Mouse (Mus musculus) C2C12 (cell line): ENCODE measurements around the gene Lyar. TPM values are rescaled to one million over a fixed set of nuclear protein-coding genes. Genes with fewer than 3 reads are reported as not detected.

ENCODE experiments used
- H3K27me3 ChIP-seq: one replicate; pipeline ENCODE4 v1.6.1; 2011; ENCODE audit not compliant: control insufficient read depth, insufficient read depth, insufficient read length
- H3K36me3 ChIP-seq: one replicate; pipeline ENCODE4 v1.6.1; 2011; ENCODE audit not compliant: control insufficient read depth, insufficient read depth
- H3K4me3 ChIP-seq: one replicate; pipeline ENCODE4 v1.5.1; 2011; ENCODE audit warnings: mild to moderate bottlenecking, control low read depth; ENCODE audit not compliant: poor library complexity, insufficient read depth, severe bottlenecking
- H3K79me2 ChIP-seq: one replicate; pipeline ENCODE4 v1.6.1; 2011; ENCODE audit not compliant: control insufficient read depth, insufficient read depth
- H3K79me3 ChIP-seq: one replicate; pipeline ENCODE4 v1.6.1; 2011; ENCODE audit warnings: low read depth, control low read depth
- H3ac ChIP-seq: one replicate; pipeline ENCODE3; 2011; ENCODE audit warnings: low read depth; ENCODE audit not compliant: control insufficient read depth, insufficient read length
- CEBPB ChIP-seq: IDR thresholded peaks from one replicate; pipeline ENCODE4 v1.6.1; 2011; ENCODE audit warnings: low read depth, mild to moderate bottlenecking, control low read depth, moderate library complexity
- CTCF ChIP-seq: IDR thresholded peaks from one replicate; pipeline ENCODE4 v1.5.1; 2011; ENCODE audit not compliant: control insufficient read depth, insufficient read depth, insufficient read length
- FOSL1 ChIP-seq: IDR thresholded peaks from one replicate; pipeline ENCODE4 v1.8.0; 2011; ENCODE audit warnings: mild to moderate bottlenecking, low read length; ENCODE audit not compliant: poor library complexity, insufficient read depth, severe bottlenecking
- MAX ChIP-seq: IDR thresholded peaks from one replicate; pipeline ENCODE4 v1.6.1; 2011; ENCODE audit warnings: mild to moderate bottlenecking, control low read depth
- MYOD1 ChIP-seq: IDR thresholded peaks from one replicate; pipeline ENCODE4 v1.6.1; 2011; ENCODE audit warnings: low read depth; ENCODE audit not compliant: control insufficient read depth, insufficient read length
- MYOG ChIP-seq: IDR thresholded peaks from one replicate; pipeline ENCODE4 v1.6.1; 2011; ENCODE audit not compliant: control insufficient read depth, insufficient read length; ENCODE audit errors: extremely low read depth
- USF1 ChIP-seq: IDR thresholded peaks from one replicate; pipeline ENCODE4 v1.6.1; 2011; ENCODE audit warnings: low read depth, mild to moderate bottlenecking, control low read depth, moderate library complexity
- polyA plus RNA-seq: library from polyadenylated mRNA; unstranded; fragments of >200 nt; fragmentation: generic; extraction: Trizol; gene quantifications from one replicate; pipeline ENCODE4 v1.2.1, GENCODE M21; 2012; ENCODE audit warnings: missing spikeins

Gene Lyar
- polyA plus RNA-seq, 1 experiment: 57.3 TPM

DNA sequence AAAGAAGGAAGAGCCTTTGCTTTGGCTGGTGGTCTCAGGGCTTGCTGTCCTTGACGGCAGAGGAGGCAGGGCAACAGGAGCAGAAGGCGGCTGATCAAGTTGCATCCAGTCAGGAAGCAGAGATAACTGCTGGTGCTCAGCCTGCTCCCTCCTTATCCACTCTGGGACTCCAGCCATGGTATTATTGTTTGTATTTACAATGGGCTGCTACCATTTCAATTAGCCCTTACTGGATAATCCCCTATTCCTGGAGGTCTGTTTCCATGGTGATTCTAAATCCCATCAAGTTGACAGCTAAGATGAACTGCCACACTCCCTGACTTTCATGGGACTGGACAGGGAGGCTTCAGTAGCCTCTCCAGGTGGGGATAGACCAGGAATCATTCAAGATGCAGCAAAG is 25.3 kb upstream of the Lyar start:
- Histone ChIP-seq H3K79me2 (no peaks in the 10 kb centered on the region), H3K27me3 (no peaks in the 10 kb centered on the region), H3K36me3 (no peaks in the 10 kb centered on the region), H3K4me3 (no peak overlapping the region), H3K79me3 (no peaks in the 10 kb centered on the region), H3ac (no peak overlapping the region)
- TF ChIP-seq MAX (no peak), CTCF (no peak), USF1 (no peak), CEBPB (no peak), MYOG (no peak), FOSL1 (no peak), MYOD1 (no peak)

GRCm38 (mm10) chr5:38195941-38196340 is 24.3 kb upstream of the Lyar start:
- TF ChIP-seq USF1 (no peak), MYOG (no peak), CEBPB (no peak), FOSL1 (no peak), CTCF (no peak), MAX (no peak), MYOD1 (no peak)
- Histone ChIP-seq H3K36me3 (peaks cover 2% of the 10 kb centered on the region), H3ac (no peak overlapping the region), H3K4me3 (no peak overlapping the region), H3K27me3 (no peaks in the 10 kb centered on the region), H3K79me3 (no peaks in the 10 kb centered on the region), H3K79me2 (no peaks in the 10 kb centered on the region)

GRCm38 (mm10) chr5:38196821-38197481 is 23.3 kb upstream of the Lyar start:
- Histone ChIP-seq H3K36me3 (peaks cover 2% of the 10 kb centered on the region), H3K79me2 (no peaks in the 10 kb centered on the region), H3K79me3 (no peaks in the 10 kb centered on the region), H3K27me3 (no peaks in the 10 kb centered on the region), H3ac (no peak overlapping the region), H3K4me3 (no peak overlapping the region)
- no peak for TF ChIP-seq MYOD1
- no peak for TF ChIP-seq CEBPB
- no peak for TF ChIP-seq CTCF
- TF ChIP-seq MYOG: no peak
- TF ChIP-seq USF1: no peak
- no peak for TF ChIP-seq FOSL1
- no peak for TF ChIP-seq MAX

DNA sequence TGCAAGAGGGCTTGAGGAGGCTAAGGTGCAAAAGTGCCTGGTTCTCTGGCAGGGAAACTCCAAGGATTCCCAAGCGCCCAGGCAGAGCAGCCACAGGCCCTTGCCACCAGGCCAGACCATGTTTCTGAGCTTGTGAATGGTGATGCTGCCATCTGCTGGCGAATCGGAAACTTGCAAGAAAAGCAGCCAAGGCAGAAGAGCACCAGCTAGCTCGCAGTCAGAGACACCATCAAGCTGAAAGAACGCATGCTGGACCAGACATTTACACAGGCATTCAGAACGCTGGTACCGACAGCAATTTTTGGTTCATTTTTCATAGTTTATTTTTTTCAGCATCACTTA is 22.8 kb upstream of the Lyar start:
- Histone ChIP-seq H3K36me3 (peaks cover 2% of the 10 kb centered on the region), H3K79me2 (no peaks in the 10 kb centered on the region), H3K4me3 (no peak overlapping the region), H3ac (no peak overlapping the region), H3K79me3 (no peaks in the 10 kb centered on the region), H3K27me3 (no peaks in the 10 kb centered on the region)
- TF ChIP-seq USF1 (no peak), CTCF (peak; percentile 90), MYOG (no peak)

DNA sequence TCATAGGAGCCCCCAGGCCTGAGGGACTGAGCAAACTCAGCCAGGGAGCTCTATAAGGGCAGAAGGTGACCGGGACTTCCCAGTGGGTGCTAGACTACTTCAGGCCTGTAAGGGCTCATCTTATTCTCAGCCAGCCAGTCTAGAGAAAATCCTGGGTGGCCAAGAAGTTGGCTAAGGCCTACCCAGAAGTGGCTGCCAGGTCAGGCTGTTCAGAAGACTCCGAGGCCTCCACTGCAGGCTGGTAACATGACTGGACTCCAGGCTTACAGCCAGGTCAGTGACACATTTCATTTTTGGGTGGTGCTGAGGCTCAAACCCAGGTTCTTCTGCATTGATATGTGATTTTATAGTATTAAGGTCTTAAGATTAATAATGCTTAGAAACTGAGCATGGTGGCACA is 20.6 kb upstream of the Lyar start:
- Histone ChIP-seq H3K27me3 (no peaks in the 10 kb centered on the region), H3K4me3 (no peak overlapping the region), H3ac (no peak overlapping the region), H3K79me3 (no peaks in the 10 kb centered on the region), H3K79me2 (no peaks in the 10 kb centered on the region), H3K36me3 (peaks cover 2% of the 10 kb centered on the region)
- TF ChIP-seq USF1 (no peak), MYOD1 (no peak), MYOG (no peak), FOSL1 (no peak), CEBPB (no peak), CTCF (no peak), MAX (no peak)

- H3K27me3 ChIP-seq: no peaks in the 10 kb centered on the region
- no peaks in the 10 kb centered on the region for H3K79me2 ChIP-seq
- TF ChIP-seq CEBPB (no peak), MYOG (no peak), MYOD1 (no peak), FOSL1 (no peak), CTCF (no peak), MAX (no peak), USF1 (no peak)
- H3K79me3 ChIP-seq: no peaks in the 10 kb centered on the region
- no peak overlapping the region for H3K4me3 ChIP-seq
- peaks cover 11% of the 10 kb centered on the region for H3K36me3 ChIP-seq
- H3ac ChIP-seq: no peak overlapping the region
These were observed 15.0 kb upstream of the Lyar start for GRCm38 (mm10) chr5:38205303-38205726.
